Mouse (Mus musculus): ENCODE measurements around the gene Dact2. TPM values are rescaled to one million over a fixed set of nuclear protein-coding genes. Genes with fewer than 3 reads are reported as not detected.

Gene Dact2
- total and polyA plus RNA-seq, 3 experiments, result not detected

DNA sequence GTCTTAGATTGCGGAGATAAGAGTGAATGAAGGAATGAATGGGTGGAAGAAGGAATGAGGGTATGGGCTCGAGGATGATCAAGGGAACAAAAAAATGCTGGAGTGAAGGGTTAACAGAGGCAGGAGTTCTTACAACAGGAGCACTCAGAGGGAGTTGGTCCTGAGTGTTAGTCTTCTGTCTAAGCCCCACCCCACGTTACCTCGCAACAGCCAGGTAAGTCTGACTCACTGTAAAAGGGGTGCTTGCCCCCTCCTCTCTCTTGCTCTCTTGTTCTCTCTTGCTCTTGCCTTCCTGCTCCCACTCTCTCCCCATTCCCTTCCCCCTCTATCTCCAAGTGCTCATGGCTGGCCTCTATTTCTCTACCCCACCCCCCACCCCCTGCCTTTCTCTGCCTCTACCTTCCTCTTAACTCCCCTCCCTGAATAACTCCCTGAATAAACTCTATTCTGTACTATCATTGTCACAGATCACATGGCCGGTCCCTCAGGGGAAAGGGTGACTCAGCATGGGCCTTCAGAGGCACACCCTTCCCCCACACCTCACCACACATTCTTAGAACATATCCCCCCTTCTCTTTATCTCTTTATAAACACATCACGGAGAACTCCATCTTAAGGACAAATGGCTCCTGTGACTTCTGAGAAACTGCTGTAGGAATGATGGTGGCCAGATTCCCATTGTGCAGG lies 37.2 kb downstream of the Dact2 start:
- in situ Hi-C loops (cut with MboI; ENCODE audit: low pct_ligation_motif_present, low pct_unique_long_range_greater_than_20kb, low sequenced_read_pairs) (no loop called here), dilution Hi-C loops (cut with MboI; ENCODE audit: extremely low pct_ligation_motif_present, extremely low pct_unique_long_range_greater_than_20kb, low sequenced_read_pairs) (no loop called here)
- TF ChIP-seq BHLHE40 (IDR thresholded peaks at IDR 0.05; ENCODE audit: low read depth, low read length), result no peak
- no peak for TF ChIP-seq MAX (IDR thresholded peaks at IDR 0.05; ENCODE audit: low read length)
- TF ChIP-seq KAT2A (IDR thresholded peaks at IDR 0.05; ENCODE audit: insufficient replicate concordance, low read length), result no peak
- TF ChIP-seq PAX5 (IDR thresholded peaks at IDR 0.05; ENCODE audit: low read length), result no peak
- no peak for TF ChIP-seq CHD1 (IDR thresholded peaks at IDR 0.05; ENCODE audit: low read depth, low read length)
- no peak for TF ChIP-seq GABPA (IDR thresholded peaks at IDR 0.05; ENCODE audit: insufficient replicate concordance, low read depth, low read length)
- TF ChIP-seq SMC3 (IDR thresholded peaks at IDR 0.05; ENCODE audit: low read depth, low read length), result no peak
- no peak for TF ChIP-seq IRF4 (IDR thresholded peaks at IDR 0.05; ENCODE audit: low read depth, low read length)
- no peak for TF ChIP-seq POLR2A (IDR thresholded peaks at IDR 0.05; ENCODE audit: low read depth, low read length)
- TF ChIP-seq EP300 (IDR thresholded peaks at IDR 0.05; ENCODE audit: low read length), result no peak
- no peak for TF ChIP-seq CHD2 (IDR thresholded peaks at IDR 0.05; ENCODE audit: low read length)
- TF ChIP-seq UBTF (IDR thresholded peaks at IDR 0.05; ENCODE audit: low read depth, low read length), result no peak
- Histone ChIP-seq H3K9ac (ENCODE audit: insufficient read depth, low read depth) (no peak overlapping the region), H3K27ac (ENCODE audit: insufficient read depth, low read depth) (no peak overlapping the region), H3K4me3 (replicated peaks in 1 of 3; ENCODE audit: low read depth in 2 of 3, low read length in 2 of 3, poor library complexity in 1 of 3) (no peak overlapping the region), H3K27me3 (replicated peaks) (no peaks in the 10 kb centered on the region), H3K79me2 (replicated peaks; ENCODE audit: control insufficient read depth, extremely low read depth, insufficient read depth, poor library complexity, severe bottlenecking) (no peaks in the 10 kb centered on the region), H3K4me2 (ENCODE audit: insufficient read depth, low read depth, poor library complexity, severe bottlenecking) (no peak overlapping the region), H3K4me1 (ENCODE audit: control insufficient read depth in 1 of 2, insufficient read depth in 2 of 2) (peaks cover 10 to 40% of the 10 kb centered on the region in 2 experiments; a peak in 3 of 4 replicates), H3K9me3 (replicated peaks; ENCODE audit: low read length) (no peaks in the 10 kb centered on the region), H3K36me3 (replicated peaks in 1 of 2; ENCODE audit: control insufficient read depth in 1 of 2, insufficient read depth in 1 of 2, low read length in 1 of 2) (no peaks in the 10 kb centered on the region)
- peak; percentile 48 for DNase-seq (ENCODE audit: extremely low read depth)

DNA sequence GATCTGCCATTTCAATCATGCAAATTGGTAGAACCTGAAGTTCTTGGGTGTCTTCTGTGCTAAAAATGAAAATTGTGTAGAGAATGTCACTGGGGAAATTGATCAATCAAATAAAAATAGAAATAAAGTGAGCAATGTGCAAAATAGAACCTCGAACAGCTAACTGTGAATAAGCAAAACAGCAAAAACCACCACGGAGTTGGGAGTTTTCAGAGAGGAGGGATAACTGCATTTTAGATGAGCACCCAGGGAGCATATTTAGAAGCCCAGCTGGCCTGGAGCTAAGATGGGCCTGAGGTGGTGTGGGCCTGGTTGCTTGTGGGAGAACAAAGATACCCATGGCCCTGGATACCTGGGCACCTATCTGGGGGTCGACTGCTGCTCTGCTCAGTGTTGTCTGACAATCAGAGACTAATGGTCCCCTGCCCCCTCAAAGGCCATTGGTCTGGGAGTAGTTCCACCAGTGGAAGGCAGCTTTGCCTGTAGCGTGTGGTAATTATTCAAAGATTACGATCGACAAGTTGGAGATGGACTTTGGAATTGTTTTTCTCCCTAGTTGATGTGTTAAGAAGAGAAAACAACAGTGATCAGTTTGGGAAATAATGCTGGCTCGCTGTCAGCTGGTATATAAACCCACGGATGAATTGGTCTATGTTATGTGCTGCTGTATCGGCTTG lies 38.0 kb downstream of the Dact2 start:
- H3K9me3 ChIP-seq (replicated peaks; ENCODE audit: low read length), result no peaks in the 10 kb centered on the region
- H3K79me2 ChIP-seq (replicated peaks; ENCODE audit: control insufficient read depth, extremely low read depth, insufficient read depth, poor library complexity, severe bottlenecking), result no peaks in the 10 kb centered on the region
- H3K27me3 ChIP-seq (replicated peaks), result no peaks in the 10 kb centered on the region
- H3K4me3 ChIP-seq (replicated peaks in 1 of 3; ENCODE audit: low read depth in 2 of 3, low read length in 2 of 3, poor library complexity in 1 of 3), result no peak overlapping the region
- in situ Hi-C loops (cut with MboI; ENCODE audit: low pct_ligation_motif_present, low pct_unique_long_range_greater_than_20kb, low sequenced_read_pairs), result no loop called here
- no peak for TF ChIP-seq GABPA (IDR thresholded peaks at IDR 0.05; ENCODE audit: insufficient replicate concordance, low read depth, low read length)
- TF ChIP-seq ETS1 (conservative IDR thresholded peaks at IDR 0.05; ENCODE audit: low read depth, low read length), result no peak
- TF ChIP-seq JUN (IDR thresholded peaks at IDR 0.05; ENCODE audit: insufficient read depth, low read depth, low read length), result no peak
- TF ChIP-seq BHLHE40 (IDR thresholded peaks at IDR 0.05; ENCODE audit: low read depth, low read length), result no peak
- no peak for TF ChIP-seq TBP (conservative IDR thresholded peaks at IDR 0.05; ENCODE audit: low read depth, low read length)
- no peak for TF ChIP-seq POLR2A (IDR thresholded peaks at IDR 0.05; ENCODE audit: low read depth, low read length)
- no peak for TF ChIP-seq ZKSCAN1 (IDR thresholded peaks at IDR 0.05; ENCODE audit: borderline replicate concordance, low read depth, low read length)
- no peak for DNase-seq (ENCODE audit: extremely low read depth)
- H3K4me1 ChIP-seq (ENCODE audit: control insufficient read depth in 1 of 2, insufficient read depth in 2 of 2), result peaks cover 10 to 37% of the 10 kb centered on the region in 2 experiments; a peak in 3 of 4 replicates
- no peak overlapping the region for H3K9ac ChIP-seq (ENCODE audit: insufficient read depth, low read depth)
- no peaks in the 10 kb centered on the region for H3K36me3 ChIP-seq (replicated peaks in 1 of 2; ENCODE audit: control insufficient read depth in 1 of 2, insufficient read depth in 1 of 2, low read length in 1 of 2)
- no peak overlapping the region for H3K27ac ChIP-seq (ENCODE audit: insufficient read depth, low read depth)
- dilution Hi-C loops (cut with MboI; ENCODE audit: extremely low pct_ligation_motif_present, extremely low pct_unique_long_range_greater_than_20kb, low sequenced_read_pairs), result no loop called here
- H3K4me2 ChIP-seq (ENCODE audit: insufficient read depth, low read depth, poor library complexity, severe bottlenecking), result no peak overlapping the region

All from CH12.LX (cell line).